Mouse (Mus musculus) right cerebral cortex, postnatal 10 days (tissue): ENCODE measurements around the gene Thsd4.

Experiments
- DNase-seq, 2 experiments: peaks; one replicate each; pipeline ENCODE4 v3.0.0; 2021; ENCODE audit warnings: low spot score in 2 of 2

Thsd4 gene

DNA sequence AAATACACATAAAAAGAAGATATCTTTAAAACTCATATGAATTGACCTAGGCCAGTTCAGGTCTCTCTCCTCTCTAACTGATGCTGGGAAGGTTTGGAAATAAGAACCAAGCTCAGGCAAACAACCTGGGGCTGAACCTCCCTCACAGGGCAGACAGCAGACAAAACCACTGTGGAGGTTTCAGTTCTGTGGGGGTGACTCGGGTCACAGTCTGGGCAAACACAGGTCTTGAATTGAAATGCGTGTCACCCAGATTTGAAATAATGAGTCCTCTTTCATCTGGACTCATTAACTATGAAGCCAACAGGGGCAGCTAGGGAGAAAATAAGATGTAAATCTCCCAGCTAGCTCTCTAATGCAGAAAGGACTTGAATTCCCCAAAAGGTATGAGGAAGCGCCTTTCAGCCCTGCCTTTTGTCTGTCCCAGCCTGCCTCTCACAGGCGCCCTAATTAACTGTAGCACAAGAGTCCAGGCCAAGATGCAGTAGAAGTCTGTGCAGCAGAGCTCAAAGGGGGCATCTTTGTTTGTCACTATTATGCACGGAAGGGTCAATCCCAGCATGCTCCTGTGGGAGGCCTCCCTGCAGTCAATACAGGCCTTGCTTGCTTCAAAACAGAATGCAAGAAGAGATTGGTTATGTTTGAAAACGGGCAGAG, 297.7 kb downstream of the Thsd4 start:
- DNase-seq, result peak; percentile 34 to 59

DNA sequence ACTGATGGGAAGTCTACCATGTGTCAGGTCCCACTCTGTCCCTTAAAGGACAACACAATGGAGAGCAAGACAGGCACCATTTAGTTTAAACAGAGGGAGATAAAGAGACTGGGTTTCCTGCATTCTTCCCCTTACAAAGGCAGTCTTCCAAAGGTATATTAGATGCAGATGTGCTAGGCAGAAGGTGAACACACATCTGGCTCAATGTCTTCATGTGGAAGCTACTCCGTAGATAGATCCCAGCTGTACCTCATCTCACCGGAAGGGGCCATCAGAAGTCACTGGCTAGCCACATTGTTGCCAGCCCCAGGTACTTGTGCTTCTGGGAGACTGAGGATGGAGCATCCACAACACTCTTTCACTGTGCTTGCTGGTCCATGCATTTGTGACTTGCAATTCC, 301.4 kb downstream of the Thsd4 start:
- no peak for DNase-seq

DNA sequence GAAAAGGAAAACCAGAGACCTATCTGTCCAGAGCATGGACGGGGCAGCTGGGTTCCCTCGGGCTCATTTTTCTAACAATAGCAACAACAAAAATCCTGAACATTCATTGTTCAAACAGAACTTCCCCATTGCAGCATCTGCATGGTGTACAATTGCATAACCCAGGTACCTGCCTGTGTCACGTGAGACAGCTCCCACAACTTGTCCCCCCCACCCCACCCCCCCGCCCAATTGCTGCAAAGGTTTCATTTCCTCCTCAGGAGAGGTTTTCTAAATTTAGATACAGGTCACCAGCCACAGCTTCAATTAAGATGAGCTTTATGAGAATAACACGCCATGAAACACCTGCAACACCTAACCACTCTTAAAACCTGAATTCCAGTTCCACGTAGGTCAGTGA, 303.4 kb downstream of the Thsd4 start:
- no peak for DNase-seq

DNA sequence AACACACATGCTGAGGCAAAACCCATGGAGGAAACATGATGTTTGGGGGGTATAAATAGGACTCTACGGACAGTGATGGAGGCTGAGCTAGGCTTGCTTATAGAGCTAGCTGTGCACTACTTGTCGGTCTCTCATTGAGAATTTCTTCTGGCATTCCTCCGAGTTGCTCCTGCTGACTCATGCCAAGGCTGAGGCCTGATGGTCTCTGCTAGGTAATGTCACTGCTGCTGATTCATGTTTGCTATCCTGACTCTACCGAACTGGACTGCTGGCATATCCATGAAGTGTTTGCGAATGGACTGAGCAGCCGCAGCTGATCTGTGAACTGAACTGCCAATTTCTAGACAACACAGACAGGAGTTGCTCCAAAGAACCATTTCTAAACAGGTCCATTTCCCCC, 305.8 kb downstream of the Thsd4 start:
- DNase-seq, result no peak

DNA sequence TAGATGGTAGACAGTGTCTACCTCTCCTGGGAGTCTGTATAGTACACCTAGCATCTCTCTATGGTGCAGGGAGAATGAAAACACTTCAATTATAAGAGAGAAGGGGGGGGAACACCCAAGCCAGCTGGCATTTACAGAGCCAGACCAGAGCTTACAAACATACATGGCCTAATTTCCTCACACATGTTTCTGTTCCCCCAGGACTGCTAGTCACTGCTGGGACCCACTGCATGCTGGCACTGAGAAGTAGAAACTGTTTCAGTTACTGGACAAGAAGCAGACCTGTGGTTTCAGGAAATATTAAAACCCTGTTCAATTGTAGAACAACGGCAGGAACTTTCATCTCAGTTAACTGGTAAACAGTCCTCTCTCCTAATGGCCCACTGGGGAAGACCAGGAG, 308.7 kb downstream of the Thsd4 start:
- DNase-seq, result no peak

DNA sequence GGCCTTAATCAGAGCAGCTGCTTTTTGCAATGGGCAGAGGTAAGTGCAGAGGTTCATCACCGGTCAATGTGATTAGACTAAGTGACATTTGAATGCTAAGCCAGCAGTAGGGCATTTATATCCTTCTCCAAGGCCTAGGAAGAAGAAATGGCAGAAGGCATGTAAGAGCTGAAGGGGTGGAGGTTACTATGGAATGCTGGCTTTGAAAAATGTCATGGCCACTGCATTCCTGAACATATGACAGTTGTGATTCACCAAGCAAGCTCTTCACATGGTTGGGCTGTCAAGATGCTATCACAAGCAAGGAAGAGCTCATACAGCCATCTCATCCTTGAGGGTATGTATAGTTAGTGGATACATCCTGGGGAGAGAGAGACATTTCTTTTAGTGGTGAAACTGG, 313.0 kb downstream of the Thsd4 start:
- DNase-seq, result no peak

DNA sequence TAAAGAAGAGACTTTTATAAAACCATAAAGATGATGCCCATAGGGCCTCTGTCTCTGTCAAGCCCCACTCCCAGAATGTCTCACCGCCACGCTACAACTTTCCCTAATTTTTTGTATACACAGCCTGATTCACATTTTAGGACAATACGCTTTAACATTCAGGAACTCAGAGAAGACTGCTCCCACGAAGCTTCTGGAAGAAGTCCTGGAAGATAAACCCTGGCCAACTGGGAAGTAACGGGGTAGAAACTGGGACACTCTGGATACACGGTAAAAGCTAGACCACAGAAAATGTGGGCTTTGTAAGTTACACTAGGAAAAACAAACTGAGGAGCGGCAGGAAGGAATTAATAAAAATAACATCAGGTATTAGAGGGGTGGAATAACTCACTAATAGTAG, 318.7 kb downstream of the Thsd4 start:
- no peak for DNase-seq

DNA sequence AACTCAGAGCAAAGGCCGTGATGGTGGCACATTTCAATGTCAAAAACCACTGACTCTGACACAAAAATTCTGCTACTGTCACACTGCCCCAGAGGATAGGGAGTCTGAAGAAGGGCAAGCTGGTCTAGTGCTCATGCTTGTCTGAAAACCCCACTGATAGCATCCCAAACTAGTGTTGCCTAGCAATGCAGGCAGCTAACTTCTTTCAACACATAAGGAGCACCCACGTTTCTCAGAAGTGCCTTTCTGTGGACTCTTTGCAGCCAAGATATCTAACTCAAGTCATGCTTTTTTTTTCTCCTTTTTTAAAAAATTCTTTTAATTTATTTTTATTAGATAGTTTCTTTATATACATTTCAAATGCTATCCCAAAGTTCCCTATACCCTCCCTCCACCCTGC, 321.4 kb downstream of the Thsd4 start:
- DNase-seq, result peak in 1 of 2 experiments; percentile 56

DNA sequence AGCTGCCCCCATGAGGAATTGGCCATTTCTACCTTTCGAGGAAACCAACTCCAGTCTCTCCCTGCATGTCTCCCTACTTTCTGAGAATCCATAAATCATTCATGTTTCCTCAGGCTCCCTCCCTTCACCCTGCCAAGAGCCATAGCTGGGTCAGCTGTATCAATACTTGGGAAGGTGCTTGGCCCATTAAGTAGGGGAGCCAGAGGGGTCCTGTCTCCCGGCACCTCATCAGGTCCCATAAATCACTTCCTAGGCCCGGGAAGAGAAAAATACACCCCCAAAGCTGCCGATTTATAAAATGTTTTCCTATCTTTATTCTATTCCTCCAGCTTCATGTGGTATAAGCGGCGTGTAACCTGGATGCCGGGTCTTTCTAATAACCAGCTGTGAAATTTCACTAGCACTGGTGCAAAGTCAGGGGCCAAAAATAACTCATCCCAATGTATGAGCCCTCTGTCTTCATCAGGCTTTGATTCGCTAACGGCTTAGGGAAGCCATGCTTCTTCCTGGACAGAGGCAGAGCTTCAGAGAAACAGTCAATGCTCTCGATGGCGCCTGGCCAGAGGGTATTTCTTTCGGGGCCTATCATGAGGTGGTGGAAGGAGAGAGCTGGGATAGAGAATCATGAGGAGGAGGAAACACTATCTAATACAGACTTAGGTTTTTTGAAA, 323.2 kb downstream of the Thsd4 start:
- DNase-seq, result no peak

DNA sequence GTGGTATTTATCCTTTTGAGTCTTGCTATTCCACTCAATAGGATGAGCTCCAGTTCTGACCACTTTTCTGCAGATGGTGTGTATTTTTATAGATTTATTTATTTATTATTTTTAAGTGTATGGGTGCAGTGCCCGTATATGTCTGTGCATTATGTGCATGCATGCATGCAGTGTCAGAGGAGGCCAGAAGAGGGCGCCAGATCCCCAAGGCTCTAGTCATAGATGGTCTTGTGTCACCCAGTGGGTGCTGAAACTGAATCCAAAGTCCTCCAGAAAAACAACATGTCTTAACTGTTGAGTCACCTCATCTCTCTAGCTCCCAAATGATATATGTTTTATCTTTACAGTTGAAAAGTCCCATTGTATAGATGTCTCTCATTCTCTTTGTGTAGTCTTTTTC, 326.3 kb downstream of the Thsd4 start:
- DNase-seq, result no peak

DNA sequence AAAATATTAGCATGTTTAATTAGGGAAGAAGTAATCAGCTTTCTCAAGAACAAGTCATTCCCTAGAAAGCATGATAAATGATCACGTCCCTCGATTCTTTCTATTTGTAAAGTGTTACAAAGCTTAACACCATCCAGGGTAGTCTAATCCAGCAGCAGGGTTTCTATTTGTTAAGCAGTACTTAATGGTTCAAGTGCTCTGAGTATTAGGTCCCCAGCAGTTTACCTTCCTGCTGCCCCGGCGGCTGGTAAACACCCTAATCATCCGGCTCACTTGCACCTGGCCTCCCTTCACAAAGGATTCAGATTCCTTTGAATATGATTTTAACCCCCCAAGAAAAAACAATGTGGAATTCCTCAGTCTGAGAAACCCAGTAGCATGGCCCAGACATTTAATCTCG, 326.9 kb downstream of the Thsd4 start:
- no peak for DNase-seq

DNA sequence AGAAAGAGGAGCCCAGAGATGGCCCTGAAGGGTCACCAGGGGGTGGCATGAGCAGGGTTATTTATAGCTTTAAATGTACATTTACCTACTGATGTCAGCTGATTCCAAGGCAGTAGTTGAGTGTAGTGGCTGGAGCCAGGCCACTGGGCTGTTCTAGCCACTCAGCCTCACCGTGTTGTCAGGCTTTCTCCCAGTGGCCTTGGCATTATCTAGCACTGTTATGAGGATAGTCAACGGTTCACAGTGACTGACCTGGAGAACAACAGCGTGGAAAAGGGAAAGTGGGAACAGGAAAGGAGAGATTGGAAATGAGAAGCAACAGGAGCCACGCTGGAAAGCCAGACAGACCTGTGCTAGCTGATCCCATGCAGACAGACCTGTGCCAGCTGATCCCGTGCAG, 329.5 kb downstream of the Thsd4 start:
- no peak for DNase-seq

DNA sequence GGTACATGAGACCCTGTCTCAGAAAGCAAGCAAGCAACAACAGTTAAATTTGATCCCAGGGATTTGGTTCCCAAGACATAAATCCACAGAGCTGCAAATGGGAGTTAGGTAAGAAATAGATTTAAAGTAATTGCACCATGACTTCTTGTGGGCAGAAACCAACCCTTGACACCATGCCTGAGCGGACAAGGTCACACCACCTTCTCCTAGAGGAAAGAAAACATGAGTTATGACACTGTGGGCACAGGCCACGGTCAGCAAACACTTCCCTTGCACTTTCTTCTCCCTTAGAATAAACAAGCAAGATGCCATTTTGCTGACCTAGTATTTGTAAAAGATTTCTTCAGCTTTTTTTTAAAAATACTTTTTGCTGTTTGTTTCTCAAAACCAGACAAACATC, 334.4 kb downstream of the Thsd4 start:
- no peak for DNase-seq

DNA sequence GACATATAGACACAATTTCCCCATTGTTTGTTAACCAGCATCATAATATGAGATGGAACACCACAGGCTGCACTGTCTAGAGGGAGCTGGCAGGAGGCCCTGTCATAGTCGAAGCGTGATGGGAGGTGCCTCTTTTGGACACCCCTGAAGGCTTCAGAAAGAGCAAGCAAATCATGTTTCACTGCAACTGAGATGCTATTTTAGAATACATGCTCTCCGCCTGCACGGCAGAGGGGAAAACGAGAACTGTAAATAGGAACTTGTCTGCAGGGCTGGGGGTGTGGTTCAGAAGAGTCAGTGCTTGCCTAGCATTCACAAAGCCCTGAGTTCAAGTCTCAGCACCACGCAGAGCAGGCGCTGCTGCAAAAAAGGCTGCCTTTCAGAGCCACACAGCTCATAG, 334.9 kb downstream of the Thsd4 start:
- DNase-seq, result peak; percentile 43 to 46

DNA sequence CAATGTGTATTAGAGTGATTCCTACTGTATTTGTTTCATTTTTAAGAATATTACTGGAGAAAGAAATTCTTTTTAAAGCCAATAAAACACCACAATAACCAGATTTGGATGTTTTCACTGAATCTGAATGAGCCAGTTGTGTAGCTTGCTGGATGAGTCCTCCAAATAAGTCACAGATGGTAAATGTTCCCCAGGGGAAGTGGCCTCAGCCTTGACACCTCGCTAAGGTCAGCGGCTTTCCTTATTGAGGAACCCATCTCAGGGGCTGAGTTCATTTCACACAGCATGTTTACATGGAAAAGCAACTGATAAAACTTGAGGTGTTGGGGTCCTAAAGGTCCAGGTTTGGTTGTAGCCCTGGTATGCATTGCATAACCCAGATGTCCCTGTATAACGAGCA, 337.8 kb downstream of the Thsd4 start:
- no peak for DNase-seq

DNA sequence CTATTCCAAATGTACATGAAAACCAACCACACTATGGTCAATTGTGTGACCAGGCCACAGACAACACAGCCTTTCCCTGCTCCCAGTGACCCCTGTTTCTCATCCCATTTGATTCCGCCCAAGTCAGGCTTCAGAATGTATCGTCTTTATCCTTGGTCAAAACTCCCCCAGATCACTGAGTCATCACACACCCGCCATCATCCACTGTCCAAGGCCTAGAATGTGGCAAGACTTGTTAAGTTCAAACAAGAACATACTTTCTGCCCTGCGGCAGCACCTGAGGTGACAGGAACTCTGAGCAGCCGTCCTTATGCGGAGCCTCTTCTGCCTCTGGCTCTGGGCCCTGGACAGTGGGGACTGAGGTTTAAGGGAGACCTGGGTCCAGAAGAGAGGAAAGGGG, 339.5 kb downstream of the Thsd4 start:
- no peak for DNase-seq

DNA sequence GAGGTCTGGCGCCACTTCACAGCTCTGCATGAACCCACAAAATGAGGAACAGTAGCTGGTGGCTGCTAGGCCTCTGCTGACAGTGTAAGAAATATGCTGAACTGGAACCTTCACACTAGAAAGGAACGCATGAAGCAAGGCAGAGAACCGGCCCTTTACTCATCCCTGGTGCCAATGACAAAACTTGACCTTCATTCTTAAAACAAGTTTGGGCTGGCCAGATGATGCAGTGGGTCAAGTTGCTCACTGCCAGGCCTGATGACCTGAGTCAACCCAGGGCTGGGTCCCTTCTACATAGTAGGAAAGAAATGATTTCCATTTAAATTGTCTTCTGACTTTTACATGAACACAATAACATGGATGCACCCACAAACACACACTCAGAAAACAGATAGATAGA, 340.9 kb downstream of the Thsd4 start:
- no peak for DNase-seq

DNA sequence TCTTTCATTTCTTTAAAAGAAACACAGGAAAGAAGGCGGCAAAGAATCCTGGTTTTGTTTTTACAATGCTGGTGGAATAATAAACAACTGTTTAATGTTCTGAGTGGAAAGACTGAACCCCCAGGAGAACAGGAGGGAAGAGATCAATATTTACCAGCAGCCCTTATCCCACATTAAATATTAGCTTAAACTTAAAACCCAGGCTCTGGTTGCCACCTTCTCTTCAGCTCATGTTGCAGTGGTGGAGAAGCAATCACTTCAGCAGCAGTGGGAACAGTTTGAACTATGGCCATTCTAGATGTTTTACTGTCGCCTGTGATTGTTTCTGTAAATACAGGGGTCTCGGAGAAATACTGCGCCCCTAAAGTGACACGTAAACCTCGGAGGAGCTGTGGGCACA, 341.7 kb downstream of the Thsd4 start:
- DNase-seq, result no peak

DNA sequence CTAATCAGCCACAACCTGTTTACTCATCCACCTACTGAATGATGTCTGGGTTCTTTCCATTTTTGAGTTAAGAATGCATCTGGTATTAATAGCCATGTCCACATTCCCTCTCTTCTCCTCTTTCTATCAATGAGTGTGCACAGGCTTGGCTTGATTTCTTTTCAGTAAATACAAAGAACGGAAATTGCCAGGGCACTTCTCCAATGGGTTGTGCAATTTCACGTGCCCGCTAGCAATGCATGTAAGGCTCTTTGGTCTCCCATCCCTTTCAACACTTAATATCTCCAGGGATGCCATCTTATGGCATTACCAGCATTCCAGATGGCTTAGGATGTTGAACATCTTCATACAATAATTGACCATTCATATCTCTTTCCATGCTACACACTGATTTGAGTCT, 345.5 kb downstream of the Thsd4 start:
- DNase-seq, result no peak

DNA sequence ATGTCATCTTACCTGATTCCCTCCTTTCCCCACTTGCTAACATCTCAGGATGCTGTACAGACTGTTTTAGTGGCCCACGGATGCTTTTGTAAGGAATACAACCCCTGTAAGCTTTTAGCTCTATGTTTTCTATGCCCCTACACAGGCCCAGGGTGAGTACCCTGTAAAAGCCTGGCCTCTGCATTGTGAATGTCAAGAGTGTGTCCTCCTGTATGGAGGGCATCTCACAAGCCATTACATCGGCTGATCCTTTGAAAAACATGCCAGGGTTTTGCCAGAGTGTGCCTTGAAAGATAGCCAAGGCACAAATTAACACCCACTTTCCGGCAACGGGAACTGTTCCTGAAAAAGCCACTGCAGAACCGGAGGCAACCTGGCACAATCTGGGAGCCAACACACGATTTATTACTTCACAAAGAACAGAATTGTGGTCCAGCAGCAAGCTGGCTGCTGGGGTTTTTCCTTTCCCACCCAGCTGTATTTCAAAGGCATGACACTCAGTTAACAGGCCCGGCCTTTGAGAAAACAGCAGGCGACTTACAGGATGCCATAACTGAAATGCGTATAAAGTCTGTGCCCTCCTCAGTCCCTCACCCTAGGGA, 349.3 kb downstream of the Thsd4 start:
- peak; percentile 51 to 73 for DNase-seq

DNA sequence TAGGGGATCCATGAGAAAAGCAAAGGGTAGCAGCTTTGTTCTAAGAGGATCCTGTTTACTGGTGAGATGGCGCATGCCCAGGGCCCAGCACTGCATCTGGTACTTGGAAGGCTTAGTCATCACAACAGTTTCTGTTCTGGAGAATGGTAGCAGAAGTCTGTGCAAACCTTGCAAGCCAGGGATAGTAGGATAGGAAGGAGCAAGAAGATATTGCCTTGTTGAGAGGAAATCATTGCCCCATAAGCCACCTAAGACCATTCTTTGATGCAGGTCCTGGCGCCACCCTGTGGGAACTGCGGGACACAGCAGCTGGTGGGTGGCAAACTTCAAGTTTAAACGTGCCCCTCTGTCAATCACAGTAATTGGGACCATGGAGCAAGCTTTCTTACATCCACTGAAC, 354.9 kb downstream of the Thsd4 start:
- peak; percentile 42 to 54 for DNase-seq

DNA sequence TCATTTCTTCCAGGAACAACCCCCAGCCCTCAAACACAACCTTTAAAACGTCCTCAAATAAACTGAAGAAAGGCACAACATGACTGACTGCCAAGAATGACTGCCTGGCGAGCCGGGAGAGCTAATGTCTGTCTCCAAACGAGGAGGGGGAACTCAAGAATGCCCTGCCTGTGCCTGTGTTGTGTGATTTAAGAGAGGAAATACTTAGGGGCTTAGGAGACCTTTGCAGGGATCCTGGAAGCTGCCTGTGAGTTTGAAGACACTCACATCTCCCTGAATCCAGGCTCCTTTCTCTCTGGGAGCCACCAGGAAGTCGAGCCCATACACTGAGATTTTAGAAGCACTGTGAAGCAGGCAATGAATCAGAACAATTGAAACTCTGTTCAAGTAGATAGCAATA, 361.0 kb downstream of the Thsd4 start:
- DNase-seq, result no peak

DNA sequence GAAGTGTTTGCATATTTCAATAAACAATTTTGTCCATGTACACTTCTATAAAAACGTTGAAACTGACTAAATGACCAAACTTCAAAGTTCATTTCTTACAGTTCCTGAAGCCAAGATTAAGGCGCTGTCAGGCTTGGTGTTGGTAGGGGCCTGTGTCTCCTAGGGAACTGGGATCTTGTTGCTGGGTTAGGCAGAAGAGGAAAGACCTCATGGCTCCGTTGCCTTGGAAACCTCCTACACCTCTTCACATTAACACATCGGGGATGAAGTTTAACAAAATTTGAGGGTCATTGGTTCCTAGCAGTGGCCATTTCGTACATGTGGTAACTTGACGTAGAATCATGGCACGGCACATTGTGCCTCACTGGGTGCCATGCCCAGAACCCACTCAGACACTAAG, 361.7 kb downstream of the Thsd4 start:
- DNase-seq, result peak in 1 of 2 experiments; percentile 57

DNA sequence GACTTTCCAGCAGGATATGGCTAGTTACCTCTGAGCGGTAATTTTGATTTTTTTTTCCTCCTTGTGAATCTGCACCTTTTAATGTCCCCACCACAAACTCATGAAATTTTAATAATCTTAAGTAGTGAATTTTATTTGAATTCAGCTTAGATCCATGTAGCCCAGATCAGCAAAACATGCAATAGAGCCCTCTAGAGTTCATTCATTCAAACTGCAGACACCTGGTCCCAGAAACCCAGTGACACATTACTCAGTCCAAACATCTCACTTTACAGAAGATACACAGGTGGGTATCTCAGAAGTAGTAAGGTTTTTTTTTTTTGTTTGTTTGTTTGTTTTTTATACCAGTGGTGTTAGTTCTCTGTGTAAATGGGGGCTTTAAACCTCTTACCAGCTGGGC, 368.9 kb downstream of the Thsd4 start:
- DNase-seq, result no peak
